Mouse (Mus musculus) G1E (cell line): Measurements from ENCODE around the gene C1qtnf2.

Experiments
- CTCF ChIP-seq: IDR thresholded peaks from 2 replicates; pipeline ENCODE4 v1.5.1; 2012; ENCODE audit warnings: low read depth, low read length, inconsistent platforms, mixed read lengths
- GATA1 ChIP-seq: IDR thresholded peaks from 2 replicates; pipeline ENCODE4 v1.6.1; 2012; ENCODE audit warnings: borderline replicate concordance, low read length, inconsistent platforms, mixed read lengths
- POLR2AphosphoS5 ChIP-seq: IDR thresholded peaks from 2 replicates; pipeline ENCODE4 v1.6.1; 2012; ENCODE audit warnings: low read depth, low read length, inconsistent platforms; ENCODE audit not compliant: insufficient replicate concordance
- TAL1 ChIP-seq: conservative IDR thresholded peaks from 2 replicates; pipeline ENCODE4 v1.6.1; 2012; ENCODE audit warnings: low read depth, low read length, inconsistent platforms, mixed read lengths

DNA sequence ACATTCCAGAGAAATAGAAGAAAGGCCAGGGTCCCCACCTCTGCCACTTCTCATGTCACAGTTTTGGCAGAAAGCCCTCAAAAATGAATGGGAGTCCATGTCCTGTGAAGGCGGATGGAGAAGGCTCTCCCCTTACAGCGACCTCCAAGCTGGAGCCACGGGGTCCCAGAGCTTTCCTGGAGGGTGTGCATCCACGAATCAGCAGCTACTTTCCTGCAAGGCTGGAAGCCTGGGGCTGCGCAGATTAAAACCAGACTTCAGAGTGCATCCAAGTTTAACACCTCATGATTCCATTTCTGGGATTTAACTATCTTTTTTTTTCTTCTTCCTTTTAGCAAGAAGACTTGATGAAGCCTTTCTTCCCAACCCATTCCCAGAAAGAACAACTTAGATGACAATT is 6.5 kb downstream of the C1qtnf2 start:
- TF ChIP-seq CTCF (no peak), TAL1 (no peak), GATA1 (no peak), POLR2AphosphoS5 (no peak)
